Mouse (Mus musculus): ENCODE measurements around the gene Efnb3.

GRCm38 (mm10) chr11:69563373-69563772 lies 3.4 kb upstream of the Efnb3 start:
- TF ChIP-seq CTCF (conservative IDR thresholded peaks at IDR 0.05; ENCODE audit: insufficient read depth, insufficient read length, low read depth, low read length) (no peak), POLR2A (IDR thresholded peaks at IDR 0.05; ENCODE audit: low read depth, low read length) (no peak)

Measured in kidney, adult 2 months (tissue).